Mouse (Mus musculus): ENCODE results near the gene Iqschfp.

Iqschfp gene

DNA sequence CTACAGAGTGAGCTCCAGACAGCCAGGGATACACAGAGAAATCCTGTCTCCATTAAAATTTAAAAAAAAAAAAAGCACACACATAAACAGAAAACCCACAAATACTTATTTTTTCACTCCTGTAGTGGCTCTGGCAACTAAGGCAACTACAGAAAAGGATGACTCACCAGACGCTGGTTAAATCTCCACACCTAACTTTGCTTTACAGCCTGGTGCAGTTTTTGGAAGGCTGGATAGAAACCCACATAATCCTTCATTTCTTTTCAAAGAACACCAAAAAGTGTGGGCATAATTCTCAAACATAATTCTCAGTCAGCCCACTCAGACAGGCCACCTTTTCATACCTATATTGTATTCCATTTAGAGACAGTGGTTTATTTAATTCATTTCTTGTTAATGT lies 746.7 kb downstream of the Iqschfp start:
- no peak for DNase-seq (ENCODE audit: low spot score in 2 of 2)

DNA sequence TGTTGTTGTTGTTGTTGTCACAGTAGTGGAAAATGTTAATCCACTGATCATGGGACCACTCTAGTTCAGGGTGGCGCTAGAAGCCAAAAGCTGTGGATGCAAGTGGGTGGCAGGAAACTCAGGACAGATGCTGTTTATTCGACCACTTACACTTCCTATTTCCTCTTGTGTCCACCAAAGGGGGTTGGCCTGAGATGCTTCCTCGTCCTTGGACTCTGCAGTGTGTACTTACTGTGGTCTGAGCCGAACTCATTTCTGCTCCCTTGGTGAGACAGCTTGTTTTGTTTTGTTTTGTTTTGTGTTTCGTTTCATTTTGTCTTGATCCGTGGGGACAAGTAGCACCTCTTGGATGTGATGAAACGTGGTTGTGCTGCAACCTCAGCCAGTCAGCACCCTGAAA lies 750.9 kb downstream of the Iqschfp start:
- DNase-seq (ENCODE audit: low spot score in 2 of 2): no peak

DNA sequence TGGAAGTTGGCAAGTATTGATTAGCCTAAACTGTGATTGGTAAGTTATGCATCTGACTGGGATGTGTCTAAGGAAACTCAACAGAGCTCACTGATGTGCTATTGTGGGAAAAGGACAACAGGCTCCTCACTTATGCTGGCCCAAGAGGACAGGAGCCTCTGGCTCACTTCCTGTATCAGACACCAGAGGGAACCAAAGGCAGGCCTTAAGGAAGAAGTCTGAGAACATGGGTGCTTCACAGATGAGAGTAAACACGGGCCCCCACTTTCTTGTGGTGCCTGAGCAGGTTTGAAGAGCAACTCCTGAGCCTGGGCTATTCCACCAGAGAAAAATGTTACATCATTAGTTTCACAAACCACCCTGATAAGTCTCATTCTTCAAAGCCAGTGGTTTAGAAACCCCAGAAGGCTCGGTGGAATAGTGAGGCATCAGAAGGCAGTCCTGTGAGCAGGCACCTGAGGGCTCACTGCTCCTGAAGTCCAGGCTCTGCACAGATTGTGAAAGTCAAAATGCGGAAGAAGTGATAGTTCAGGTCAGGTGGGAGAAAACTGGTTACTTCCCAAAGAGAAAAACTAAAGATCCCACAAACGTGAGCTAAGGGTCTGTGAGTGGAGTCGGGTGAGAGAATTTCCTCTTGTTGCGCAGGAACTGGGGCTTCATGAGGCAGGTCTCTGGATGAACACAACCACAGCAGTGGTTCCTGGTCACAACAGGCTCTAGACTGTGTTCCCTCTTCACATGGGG lies 754.5 kb downstream of the Iqschfp start:
- DNase-seq (ENCODE audit: low spot score in 2 of 2): peak in 1 of 2 experiments; percentile 51

DNA sequence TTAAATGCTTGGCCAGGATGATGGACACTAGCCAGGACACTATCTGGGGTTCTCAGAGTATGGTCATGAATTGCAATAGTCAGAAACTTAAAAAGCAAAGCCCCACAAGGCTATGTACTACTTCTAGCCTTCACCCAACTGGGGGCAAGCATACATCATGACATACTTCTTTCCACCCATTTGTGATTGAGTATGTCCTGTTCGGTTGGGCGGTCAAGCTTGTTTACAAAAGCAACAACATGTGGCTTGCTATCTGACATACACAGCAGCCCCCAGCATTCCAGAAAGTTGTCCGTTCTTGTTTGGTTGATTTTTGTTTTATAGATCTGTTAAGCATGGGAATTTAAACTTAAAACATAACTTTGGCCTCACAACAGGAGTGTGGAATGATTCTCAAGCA lies 755.2 kb downstream of the Iqschfp start:
- no peak for DNase-seq (ENCODE audit: low spot score in 2 of 2)

DNA sequence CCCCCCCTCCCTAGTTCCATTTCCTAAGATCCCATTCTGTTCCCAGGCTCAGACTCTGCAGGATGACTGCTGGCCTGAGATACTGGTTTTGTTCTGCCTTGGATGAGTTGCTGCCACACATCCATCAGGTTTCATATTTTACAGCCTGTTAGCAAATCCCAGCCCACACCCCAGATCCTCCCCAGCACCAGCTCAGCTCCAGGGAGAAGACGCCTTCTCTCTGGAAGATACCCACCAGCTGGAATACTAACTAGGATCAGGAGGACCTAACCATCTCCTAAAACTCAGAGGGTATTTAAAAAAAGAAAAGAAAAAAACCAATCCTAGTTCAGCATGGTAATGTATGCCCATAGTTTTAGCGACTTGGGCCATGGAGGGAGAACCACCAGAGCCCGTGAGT lies 758.2 kb downstream of the Iqschfp start:
- DNase-seq (ENCODE audit: low spot score in 2 of 2): no peak

DNA sequence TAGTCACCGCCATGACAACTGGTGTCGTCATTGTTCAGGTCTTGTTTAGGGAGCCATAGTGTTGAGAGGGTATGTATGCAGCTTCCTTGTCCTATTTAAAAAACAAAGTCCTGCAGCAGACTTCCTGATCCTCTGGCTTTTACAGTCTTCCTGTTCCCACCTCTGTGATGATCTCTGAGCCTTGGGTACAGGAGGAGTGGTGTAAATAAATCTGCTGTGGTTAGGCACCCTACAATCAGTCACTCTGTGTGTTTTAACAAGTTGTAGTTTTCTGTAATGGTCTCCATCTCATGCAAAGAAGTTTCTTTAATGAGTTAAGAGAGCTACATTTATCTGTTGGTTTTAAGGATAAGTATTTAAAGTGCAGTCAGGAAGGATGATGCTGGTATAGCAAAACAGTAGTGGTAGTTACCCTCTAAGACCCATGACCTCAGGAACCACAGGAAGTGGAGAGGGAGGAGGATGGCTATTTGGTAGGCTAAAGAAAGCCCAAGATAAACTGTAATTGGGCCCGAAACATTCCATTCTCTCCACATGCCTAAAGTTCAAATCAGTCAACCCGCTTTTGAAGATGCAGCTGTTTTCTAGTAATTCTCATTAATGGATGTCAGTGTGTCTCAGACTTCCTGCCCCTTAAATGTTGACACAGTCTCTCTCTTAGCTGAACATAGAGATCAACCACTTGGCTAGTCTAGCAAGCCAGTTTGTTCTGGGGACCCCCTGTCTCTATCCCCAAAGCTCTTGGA lies 764.7 kb downstream of the Iqschfp start:
- DNase-seq (ENCODE audit: low spot score in 2 of 2): no peak

DNA sequence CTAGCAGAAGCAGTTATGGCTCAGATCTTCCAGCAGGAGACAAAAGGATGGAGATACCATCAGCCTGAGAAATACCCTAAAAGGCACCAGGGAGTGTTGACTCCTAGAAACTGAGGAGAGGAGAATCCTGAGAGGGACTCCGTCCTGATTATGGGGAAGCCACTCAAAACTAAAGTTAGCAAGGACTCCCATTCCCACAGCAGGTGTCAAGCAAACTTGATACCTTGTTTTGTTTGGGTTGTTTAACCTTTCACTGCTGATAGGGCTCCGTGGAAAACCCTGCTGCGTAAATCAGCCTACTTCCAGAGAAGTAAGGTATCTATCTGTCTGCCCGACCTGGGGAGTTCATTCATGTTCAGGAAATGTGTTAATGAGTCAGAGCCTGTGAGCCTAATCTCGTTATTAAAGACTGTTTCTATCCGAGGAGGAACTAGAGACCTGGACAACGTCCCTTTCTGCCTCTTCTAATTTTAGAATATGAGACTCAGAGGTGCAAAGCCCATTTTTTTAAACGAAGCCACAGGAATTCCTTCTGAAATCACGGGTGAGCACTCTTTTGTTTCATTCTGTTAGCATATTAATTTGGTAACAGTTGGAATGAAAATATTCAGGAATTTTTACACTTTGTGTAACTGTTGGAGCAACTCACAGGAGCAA lies 765.7 kb downstream of the Iqschfp start:
- DNase-seq (ENCODE audit: low spot score in 2 of 2): no peak

DNA sequence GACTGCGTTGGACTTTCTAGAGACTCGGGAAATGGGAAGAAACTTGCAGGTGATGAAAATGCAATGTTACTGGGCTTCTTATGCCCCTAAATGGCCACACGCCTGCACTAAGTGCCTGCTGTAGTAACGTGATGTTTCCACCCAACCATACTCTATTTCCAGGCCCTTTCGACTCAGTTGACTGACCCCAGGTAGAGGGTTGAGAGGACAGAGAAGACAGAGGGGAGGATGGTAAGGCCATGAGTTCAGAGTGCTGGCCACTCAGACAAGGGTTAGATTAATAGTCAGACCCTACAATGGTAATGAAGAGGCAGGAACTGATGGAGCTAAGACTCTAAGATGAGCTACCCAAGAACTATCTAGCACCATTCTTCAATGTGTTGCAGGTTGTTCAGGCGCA lies 768.0 kb downstream of the Iqschfp start:
- no peak for DNase-seq (ENCODE audit: low spot score in 2 of 2)

DNA sequence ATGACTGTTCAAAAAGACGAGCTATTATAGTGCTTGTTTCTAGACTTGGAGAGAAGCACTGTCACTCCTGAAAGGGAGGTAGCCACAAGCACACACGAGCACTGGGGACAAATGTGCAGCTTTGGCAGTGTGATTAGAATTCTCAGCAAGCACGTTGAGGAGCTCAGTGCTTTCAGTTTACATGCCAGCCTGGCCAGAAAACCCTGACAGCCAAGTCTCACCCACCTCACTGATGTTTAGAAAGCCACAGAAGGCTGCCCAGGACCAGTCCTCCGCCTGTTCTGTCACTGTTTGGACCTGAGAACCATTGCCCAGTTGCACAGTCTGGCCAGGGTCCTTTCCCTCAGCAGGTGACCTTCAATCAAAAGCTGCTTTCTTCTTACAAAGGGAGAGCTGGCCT lies 768.5 kb downstream of the Iqschfp start:
- no peak for DNase-seq (ENCODE audit: low spot score in 2 of 2)

DNA sequence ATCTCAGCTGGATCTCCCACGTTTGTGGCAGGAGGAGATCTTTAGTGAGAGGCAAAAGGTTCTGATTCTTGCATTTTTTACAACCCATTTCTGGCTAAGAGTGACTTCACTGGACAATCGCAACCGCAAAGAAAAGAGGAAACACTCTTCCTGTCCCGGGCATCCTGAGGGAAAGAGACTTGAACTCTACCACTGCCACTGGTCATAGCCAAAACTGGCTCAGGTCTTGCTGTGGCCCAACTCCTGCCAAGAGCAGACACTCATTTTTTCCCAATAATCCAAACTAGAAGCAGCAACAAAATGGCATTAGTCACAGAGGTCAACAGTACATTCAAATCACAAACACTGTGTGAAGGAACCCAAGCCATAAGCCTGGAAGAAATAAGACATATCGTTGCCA lies 770.4 kb downstream of the Iqschfp start:
- no peak for DNase-seq (ENCODE audit: low spot score in 2 of 2)

DNA sequence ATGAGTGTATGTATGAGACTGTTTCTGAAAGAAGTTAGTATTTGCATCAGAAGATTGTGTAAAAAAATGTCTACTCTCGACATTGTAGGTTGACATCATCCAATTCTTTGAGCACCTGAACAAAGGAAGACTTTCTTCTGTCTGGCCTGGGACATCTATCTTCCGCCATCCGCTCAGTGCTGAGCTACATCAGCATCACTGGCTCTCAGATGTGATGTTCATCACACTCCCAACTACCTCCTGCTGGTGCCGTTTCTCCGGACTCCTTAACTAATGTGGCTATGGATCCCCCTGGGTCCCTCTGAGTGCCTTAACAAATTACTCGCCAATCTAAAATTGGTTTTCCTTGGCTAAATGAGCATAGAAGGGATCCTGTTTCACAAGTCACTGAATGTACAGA lies 772.3 kb downstream of the Iqschfp start:
- DNase-seq (ENCODE audit: low spot score in 2 of 2): no peak

DNA sequence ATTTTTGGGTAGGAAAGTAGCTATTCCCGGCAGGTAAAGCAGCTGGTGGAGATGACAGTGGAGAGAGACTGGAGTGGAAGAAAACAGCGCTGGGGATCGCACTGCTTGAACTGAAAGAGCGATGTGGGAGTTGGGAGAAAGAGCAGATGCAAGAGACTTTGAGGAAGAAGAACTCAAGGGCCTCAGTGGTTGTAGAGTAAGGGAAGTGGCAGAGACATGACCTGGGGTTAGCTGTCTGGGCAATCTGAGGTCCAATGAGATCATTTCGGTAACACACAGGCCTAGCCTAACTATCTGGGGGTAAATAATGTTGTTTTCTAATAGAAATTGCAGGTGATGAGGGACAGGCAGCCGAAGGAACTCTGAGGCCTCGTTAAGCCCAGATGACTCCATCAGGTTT lies 774.3 kb downstream of the Iqschfp start:
- no peak for DNase-seq (ENCODE audit: low spot score in 2 of 2)

DNA sequence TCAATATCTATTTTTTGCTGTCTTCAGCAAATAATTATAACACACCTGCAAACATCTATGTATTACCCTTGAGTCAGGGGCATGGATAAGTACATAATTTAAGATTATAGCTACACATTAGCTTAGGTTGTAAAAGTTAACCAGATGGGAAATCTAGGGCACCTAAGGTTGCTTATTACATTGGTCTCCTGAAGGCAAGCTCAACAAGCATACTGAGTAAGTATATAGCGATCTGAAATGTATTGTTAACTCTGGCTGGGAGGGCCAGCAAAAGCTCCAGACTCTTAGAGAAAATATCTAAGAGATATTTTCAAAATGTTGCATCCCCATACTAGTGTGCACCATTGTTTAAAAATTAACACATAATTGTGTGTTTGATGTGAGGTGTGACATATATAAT lies 775.8 kb downstream of the Iqschfp start:
- DNase-seq (ENCODE audit: low spot score in 2 of 2): no peak

DNA sequence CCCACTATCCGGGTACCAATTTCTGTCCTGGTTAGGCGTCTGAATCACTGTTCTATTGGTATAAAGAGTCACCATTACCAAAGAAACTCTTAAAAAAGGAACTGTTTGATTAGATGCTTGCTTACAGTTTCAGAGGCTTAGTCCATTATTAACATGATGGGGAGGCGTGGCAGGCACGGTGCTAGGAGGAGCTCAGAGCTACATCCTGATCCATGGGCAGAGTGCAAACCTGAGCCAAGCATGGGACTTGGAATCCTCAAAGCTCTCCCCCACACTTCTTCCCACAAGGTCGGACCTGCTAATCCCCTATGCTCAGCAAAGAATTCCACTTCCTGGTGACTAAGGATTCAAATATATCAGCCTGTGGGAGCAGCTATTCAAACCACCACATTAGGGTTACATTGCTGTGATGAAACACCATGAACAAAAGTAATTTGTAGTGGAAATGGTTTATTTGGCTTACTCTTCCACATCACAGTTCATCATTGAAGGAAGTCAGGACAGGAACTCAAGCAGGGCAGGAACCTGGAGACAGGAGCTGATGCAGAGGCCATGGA lies 777.5 kb downstream of the Iqschfp start:
- no peak for DNase-seq (ENCODE audit: low spot score in 2 of 2)

DNA sequence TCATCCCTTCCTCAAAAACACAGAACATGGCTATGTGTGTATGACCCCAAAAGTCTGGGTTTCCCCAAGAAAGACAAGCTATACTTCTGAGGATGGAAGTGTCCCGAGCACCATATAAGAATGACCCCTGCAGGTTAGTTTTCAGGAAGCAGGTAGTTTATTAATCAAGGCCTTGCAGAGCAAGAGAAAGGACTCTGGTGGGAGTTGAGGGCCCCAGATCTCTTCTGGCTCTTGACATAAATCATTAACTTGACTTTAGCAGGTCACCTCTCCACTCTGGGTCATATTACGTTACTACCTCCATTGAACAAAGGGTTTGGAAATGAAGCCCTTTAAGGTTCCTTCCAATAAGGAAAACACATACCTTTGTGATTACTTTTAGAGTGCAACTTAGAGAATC lies 782.7 kb downstream of the Iqschfp start:
- DNase-seq (ENCODE audit: low spot score in 2 of 2): no peak

DNA sequence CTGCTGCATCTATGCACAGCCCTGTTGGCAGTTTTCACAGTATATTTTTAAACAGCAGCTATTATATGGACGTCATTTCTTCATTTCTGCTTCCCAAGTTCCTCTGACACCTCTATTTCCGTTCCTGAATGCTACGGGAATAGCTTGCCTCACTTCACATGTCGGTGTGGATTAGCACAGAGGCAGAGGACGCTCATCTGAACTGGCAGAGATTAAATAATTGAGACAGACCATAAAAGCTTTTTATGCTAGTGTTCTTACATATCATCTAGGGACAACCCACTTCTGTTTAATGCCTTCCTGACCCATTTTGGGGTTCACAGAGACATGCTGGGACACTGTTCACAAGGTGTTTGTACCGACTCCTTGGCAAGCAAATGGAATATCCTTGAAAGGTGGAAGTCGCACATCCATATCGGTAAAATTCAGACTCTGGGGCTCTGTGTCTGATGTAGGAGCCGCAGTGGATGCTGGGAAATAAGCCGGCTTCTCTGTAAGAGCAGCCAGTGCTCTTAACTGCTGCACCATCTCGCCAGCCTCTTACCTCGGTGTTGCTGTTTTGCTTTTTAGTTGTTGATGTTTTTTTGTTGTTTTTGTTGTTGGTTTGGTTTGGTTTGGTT lies 783.3 kb downstream of the Iqschfp start:
- no peak for DNase-seq (ENCODE audit: low spot score in 2 of 2)

Measured in spleen, postnatal 10 days (tissue).